Mouse (Mus musculus) bone marrow, adult 2 months (tissue): ENCODE data around the gene Lgals2.

Source experiments
- CTCF ChIP-seq: fragments of 200-500 bp; IDR thresholded peaks from 2 replicates; pipeline ENCODE4 v1.5.1; 2011; ENCODE audit warnings: low read length, control low read depth; ENCODE audit not compliant: control insufficient read depth, insufficient read depth
- POLR2A ChIP-seq: fragments of 200-500 bp; IDR thresholded peaks from 2 replicates; pipeline ENCODE4 v1.6.1; 2011; ENCODE audit warnings: low read depth, mild to moderate bottlenecking, control low read depth, low read length, borderline replicate concordance; ENCODE audit not compliant: control insufficient read depth

GRCm38 (mm10) chr15:78840751-78841150 is 14.6 kb downstream of the Lgals2 start:
- TF ChIP-seq CTCF (no peak), POLR2A (no peak)
